Mouse (Mus musculus) liver, embryonic 14.5 days (tissue): ENCODE results near the gene Clstn2. TPM values are rescaled to one million over a fixed set of nuclear protein-coding genes. Genes with fewer than 3 reads are reported as not detected.

Experiments
- ATAC-seq: fragments of 200-750 bp; cut with Nextera tagmentation; 2 replicates; pipeline ENCODE4 v1.8.0; 2017; ENCODE audit warnings: moderate number of reproducible peaks, mild to moderate bottlenecking, moderate library complexity; ENCODE audit not compliant: insufficient read depth
- DNase-seq, 3 experiments: peaks; one replicate each; pipeline ENCODE4 v3.0.0-alpha.2; 2012 to 2013; ENCODE audit warnings: low read depth in 3 of 3, low spot score in 3 of 3
- H3K27ac ChIP-seq: fragments of 300-500 bp; sonication (generic); 2 replicates; pipeline ENCODE4 v1.5.1; 2014; ENCODE audit warnings: moderate library complexity, mild to moderate bottlenecking, control low read depth, inconsistent platforms
- H3K27me3 ChIP-seq: fragments of 300-500 bp; sonication (generic); 2 replicates; pipeline ENCODE4 v1.6.1; 2014; ENCODE audit warnings: mild to moderate bottlenecking, low read length, moderate library complexity; ENCODE audit not compliant: control insufficient read depth, insufficient read depth
- H3K36me3 ChIP-seq: fragments of 300-500 bp; sonication (generic); replicated peaks from 2 replicates; pipeline ENCODE4 v1.6.1; 2014; ENCODE audit warnings: low read depth; ENCODE audit not compliant: control insufficient read depth, insufficient read depth
- H3K4me1 ChIP-seq, 2 experiments: fragments of 200-500 bp in 1 of 2; fragments of 300-500 bp in 1 of 2; sonication (generic) in 1 of 2; replicated peaks; 2 replicates each; pipeline ENCODE4 v1.6.1; 2012 to 2014; ENCODE audit warnings: antibody characterized with exemption in 1 of 2, inconsistent platforms in 1 of 2, low read length in 1 of 2; ENCODE audit not compliant: control insufficient read depth in 2 of 2, insufficient read depth in 2 of 2
- H3K4me2 ChIP-seq: fragments of 300-500 bp; sonication (generic); 2 replicates; pipeline ENCODE4 v1.6.1; 2014; ENCODE audit warnings: low read depth, mild to moderate bottlenecking, control low read depth, moderate library complexity
- H3K4me3 ChIP-seq, 2 experiments: fragments of 200-500 bp in 1 of 2; fragments of 300-500 bp in 1 of 2; sonication (generic) in 1 of 2; 2 replicates each; pipeline ENCODE4 v1.5.1; 2012 to 2014; ENCODE audit warnings: low read depth in 2 of 2, low read length in 2 of 2, mild to moderate bottlenecking in 2 of 2, control low read depth in 1 of 2, inconsistent platforms in 1 of 2, moderate library complexity in 1 of 2; ENCODE audit not compliant: insufficient read depth in 1 of 2
- H3K9ac ChIP-seq: fragments of 300-500 bp; sonication (generic); replicated peaks from 2 replicates; pipeline ENCODE4 v1.6.1; 2014; ENCODE audit warnings: mild to moderate bottlenecking, control low read depth, moderate library complexity
- H3K9me3 ChIP-seq: fragments of 300-500 bp; sonication (generic); 2 replicates; pipeline ENCODE4 v1.6.1; 2016; ENCODE audit warnings: low read length, mixed read lengths; ENCODE audit not compliant: control insufficient read depth
- CTCF ChIP-seq: IDR thresholded peaks from 2 replicates; pipeline ENCODE4 v1.5.1; 2016; ENCODE audit warnings: antibody characterized with exemption, low read depth, control low read depth
- EP300 ChIP-seq: IDR thresholded peaks from 2 replicates; pipeline ENCODE4 v1.6.1; 2016; ENCODE audit warnings: antibody characterized with exemption, low read depth
- WGBS: fragments of 180-500 bp; shearing (Covaris S2); extraction: QIAGEN DNeasy Blood & Tissue Kit; methylation state at CpG from one replicate; pipeline ENCODE4 v1.1.7; 2014; ENCODE audit not compliant: insufficient replicate concordance; 5-methylcytosine and 5-hydroxymethylcytosine counted together
- polyA plus RNA-seq, 2 experiments: library from polyadenylated mRNA; depleted of rRNA in 1 of 2; stranded (reverse) in 1 of 2; unstranded in 1 of 2; fragments of >200 nt; fragmentation: Nextera tagmentation in 1 of 2; extraction: Ambion mirVana in 1 of 2; gene quantifications; 2 replicates each; pipeline versions ENCODE4 v1.2.1 to v1.2.3; 2012 to 2014

Gene Clstn2
- polyA plus RNA-seq, 2 experiments, result 0.04 to 0.11 TPM

- no peak overlapping the region for H3K4me2 ChIP-seq
- H3K27me3 ChIP-seq, result no peaks in the 10 kb centered on the region
- ATAC-seq, result no peak
- DNase-seq, result no peak
- no peak overlapping the region for H3K9ac ChIP-seq
- H3K9me3 ChIP-seq, result no peaks in the 10 kb centered on the region
- H3K4me3 ChIP-seq, result no peak overlapping the region
- WGBS, result 69% methylated on average over 5 of the region's 5 CpGs
- no peaks in the 10 kb centered on the region for H3K4me1 ChIP-seq
- H3K36me3 ChIP-seq, result no peaks in the 10 kb centered on the region
- TF ChIP-seq EP300 (no peak), CTCF (no peak)
- no peak overlapping the region for H3K27ac ChIP-seq
Measured at GRCm38 (mm10) chr9:97780032-97780616, 252.9 kb downstream of the Clstn2 start.

- ATAC-seq (no peak), DNase-seq (no peak)
- no peaks in the 10 kb centered on the region for H3K4me1 ChIP-seq
- no peaks in the 10 kb centered on the region for H3K27me3 ChIP-seq
- TF ChIP-seq CTCF (no peak), EP300 (no peak)
- H3K36me3 ChIP-seq, result no peaks in the 10 kb centered on the region
- no peak overlapping the region for H3K9ac ChIP-seq
- no peak overlapping the region for H3K4me3 ChIP-seq
- no peaks in the 10 kb centered on the region for H3K9me3 ChIP-seq
- no peak overlapping the region for H3K4me2 ChIP-seq
- WGBS, result 73% methylated on average over 1 of the region's 1 CpGs
- no peak overlapping the region for H3K27ac ChIP-seq
Measured at GRCm38 (mm10) chr9:97775770-97776169, 257.2 kb downstream of the Clstn2 start.

GRCm38 (mm10) chr9:97774991-97775390 is 258.0 kb downstream of the Clstn2 start:
- H3K27me3 ChIP-seq, result no peaks in the 10 kb centered on the region
- no peaks in the 10 kb centered on the region for H3K9me3 ChIP-seq
- 52% methylated on average over 1 of the region's 1 CpGs for WGBS
- no peak overlapping the region for H3K4me3 ChIP-seq
- TF ChIP-seq EP300, result no peak
- no peak for TF ChIP-seq CTCF
- no peaks in the 10 kb centered on the region for H3K36me3 ChIP-seq
- no peak overlapping the region for H3K9ac ChIP-seq
- H3K4me2 ChIP-seq, result no peak overlapping the region
- no peaks in the 10 kb centered on the region for H3K4me1 ChIP-seq
- ATAC-seq (no peak), DNase-seq (no peak)
- no peak overlapping the region for H3K27ac ChIP-seq

- WGBS, result 66% methylated on average over 3 of the region's 3 CpGs
- no peak overlapping the region for H3K4me3 ChIP-seq
- H3K4me1 ChIP-seq, result no peaks in the 10 kb centered on the region
- H3K27ac ChIP-seq, result no peak overlapping the region
- H3K4me2 ChIP-seq, result no peak overlapping the region
- ATAC-seq (no peak), DNase-seq (no peak)
- TF ChIP-seq EP300, result no peak
- no peak for TF ChIP-seq CTCF
- H3K9me3 ChIP-seq, result no peaks in the 10 kb centered on the region
- no peaks in the 10 kb centered on the region for H3K36me3 ChIP-seq
- no peaks in the 10 kb centered on the region for H3K27me3 ChIP-seq
- no peak overlapping the region for H3K9ac ChIP-seq
Measured at GRCm38 (mm10) chr9:97773911-97774310, 259.1 kb downstream of the Clstn2 start.

- H3K4me1 ChIP-seq, result no peaks in the 10 kb centered on the region
- no peak overlapping the region for H3K27ac ChIP-seq
- WGBS, result 38% methylated on average over 3 of the region's 3 CpGs
- no peak overlapping the region for H3K9ac ChIP-seq
- H3K27me3 ChIP-seq, result no peaks in the 10 kb centered on the region
- DNase-seq (no peak), ATAC-seq (no peak)
- H3K4me3 ChIP-seq, result no peak overlapping the region
- no peak overlapping the region for H3K4me2 ChIP-seq
- TF ChIP-seq EP300, result no peak
- TF ChIP-seq CTCF, result no peak
- no peaks in the 10 kb centered on the region for H3K9me3 ChIP-seq
- H3K36me3 ChIP-seq, result no peaks in the 10 kb centered on the region
Measured at GRCm38 (mm10) chr9:97772431-97772830, 260.6 kb downstream of the Clstn2 start.
